Mouse (Mus musculus) right cerebral cortex, postnatal 10 days (tissue): ENCODE results near the gene Orc1.

ENCODE experiments used
- DNase-seq, 2 experiments: peaks; one replicate each; pipeline ENCODE4 v3.0.0; 2021; ENCODE audit warnings: low spot score in 2 of 2

The Orc1 gene

GRCm38 (mm10) chr4:108635101-108635500 is 55.9 kb downstream of the Orc1 start:
- no peak for DNase-seq

DNA sequence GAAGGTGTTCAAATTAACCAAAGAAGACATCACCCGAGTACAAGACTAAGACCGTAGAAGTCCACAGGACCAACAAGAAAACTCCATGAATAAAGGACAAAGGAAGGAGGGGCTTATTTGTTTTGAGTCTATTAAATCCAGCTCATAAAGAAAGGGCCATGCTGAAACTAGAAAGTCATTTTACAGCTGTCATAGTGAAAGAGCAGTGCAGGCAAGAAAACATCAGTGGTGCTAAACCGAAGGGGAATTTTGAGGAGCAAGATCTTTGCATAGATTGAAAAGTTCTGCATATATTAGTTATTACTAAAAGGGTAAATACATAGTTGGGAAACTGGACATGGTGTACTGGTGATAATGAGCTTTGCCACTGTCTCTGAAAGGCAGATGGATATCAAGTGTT is 58.5 kb downstream of the Orc1 start:
- DNase-seq = no peak

- no peak for DNase-seq
These were observed 59.5 kb downstream of the Orc1 start for GRCm38 (mm10) chr4:108638752-108639151.

GRCm38 (mm10) chr4:108664407-108664806 is 85.2 kb downstream of the Orc1 start:
- no peak for DNase-seq
